Mouse (Mus musculus): ENCODE results near the gene Serpinb6b.

Gene Serpinb6b

GRCm38 (mm10) chr13:32974889-32975460 lies 10.0 kb downstream of the Serpinb6b start:
- DNase-seq (ENCODE audit: low spot score in 2 of 2) = no peak

- DNase-seq (ENCODE audit: low spot score in 2 of 2) = no peak
These were observed 10.7 kb downstream of the Serpinb6b start for GRCm38 (mm10) chr13:32975710-32976109.

DNA sequence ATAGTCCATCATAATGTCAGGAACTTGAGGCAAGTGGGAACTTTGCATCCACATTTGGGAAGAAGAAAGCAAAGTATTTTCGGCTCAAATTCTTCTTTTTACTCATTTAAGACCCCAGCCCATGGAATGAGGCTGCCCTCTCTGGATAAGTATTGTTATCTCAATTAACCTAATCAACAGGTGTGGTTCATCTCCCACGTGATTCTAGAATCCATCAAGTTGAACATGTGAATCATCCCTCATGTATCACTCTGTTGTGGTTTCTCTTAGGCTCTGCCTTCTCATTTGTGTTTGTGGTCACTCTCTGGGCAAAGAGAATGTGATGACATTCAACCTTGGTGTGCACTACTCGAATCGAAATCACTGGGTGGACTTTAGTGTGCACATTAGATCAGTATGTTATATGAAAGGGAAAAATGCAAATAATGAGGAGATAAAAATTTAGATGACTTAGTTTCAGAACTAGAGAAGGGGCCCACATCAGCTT lies 17.6 kb downstream of the Serpinb6b start:
- DNase-seq (ENCODE audit: low spot score in 2 of 2) = no peak

GRCm38 (mm10) chr13:32986256-32986655 lies 21.2 kb downstream of the Serpinb6b start:
- no peak for DNase-seq (ENCODE audit: low spot score in 2 of 2)

GRCm38 (mm10) chr13:32993152-32993893 lies 28.3 kb downstream of the Serpinb6b start:
- peak in 1 of 2 experiments; percentile 8 for DNase-seq (ENCODE audit: low spot score in 2 of 2)

DNA sequence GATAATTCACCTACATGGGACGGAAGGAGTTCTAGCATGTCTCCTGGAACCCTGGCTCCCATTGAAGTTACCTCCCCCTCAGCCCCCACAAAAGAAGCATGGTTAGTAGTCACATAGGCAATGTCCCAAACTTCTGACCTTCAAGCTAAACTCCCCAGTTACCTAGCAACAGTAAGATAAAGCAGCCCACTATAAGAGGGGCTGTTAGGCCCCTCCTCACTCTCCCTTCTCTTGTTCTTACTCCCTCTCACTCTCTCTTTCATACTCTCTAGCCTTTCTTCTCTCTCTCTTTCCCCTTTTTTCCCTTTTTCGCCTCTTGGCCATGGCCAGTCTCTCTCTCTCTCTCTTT lies 28.9 kb downstream of the Serpinb6b start:
- no peak for DNase-seq (ENCODE audit: low spot score in 2 of 2)

DNA sequence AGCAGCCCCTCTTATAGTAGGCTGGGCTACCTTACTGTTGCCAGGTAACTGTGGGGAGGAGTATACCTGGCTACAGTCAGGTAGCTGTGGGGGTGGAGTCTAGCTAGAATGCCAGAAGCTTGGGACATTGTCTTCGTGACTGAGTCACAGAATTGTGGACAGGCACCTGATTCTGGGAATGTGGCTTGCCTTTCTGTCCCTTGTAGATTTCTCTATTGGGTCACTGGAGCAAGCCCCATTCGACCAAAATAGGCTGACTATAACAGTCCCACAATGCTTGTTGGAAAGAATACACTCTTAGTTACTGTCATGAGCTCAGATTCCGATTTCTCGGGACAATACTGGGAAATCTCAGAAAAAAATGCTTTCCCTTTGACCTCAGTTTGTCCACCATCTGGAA lies 30.0 kb downstream of the Serpinb6b start:
- no peak for DNase-seq (ENCODE audit: low spot score in 2 of 2)

- DNase-seq (ENCODE audit: low spot score in 2 of 2) = no peak
These were observed 36.3 kb downstream of the Serpinb6b start for GRCm38 (mm10) chr13:33001341-33001740.

- no peak for DNase-seq (ENCODE audit: low spot score in 2 of 2)
These were observed 37.9 kb downstream of the Serpinb6b start, which contains the start of gene Serpinb9 for GRCm38 (mm10) chr13:33002950-33003349. Serpinb9 (plus strand) TSS chr13:33003250.

- DNase-seq (ENCODE audit: low spot score in 2 of 2) = no peak
These were observed 38.8 kb downstream of the Serpinb6b start for GRCm38 (mm10) chr13:33003523-33004413.

GRCm38 (mm10) chr13:33004414-33005105 lies 39.6 kb downstream of the Serpinb6b start:
- DNase-seq (ENCODE audit: low spot score in 2 of 2) = peak; percentile 65 to 66

DNA sequence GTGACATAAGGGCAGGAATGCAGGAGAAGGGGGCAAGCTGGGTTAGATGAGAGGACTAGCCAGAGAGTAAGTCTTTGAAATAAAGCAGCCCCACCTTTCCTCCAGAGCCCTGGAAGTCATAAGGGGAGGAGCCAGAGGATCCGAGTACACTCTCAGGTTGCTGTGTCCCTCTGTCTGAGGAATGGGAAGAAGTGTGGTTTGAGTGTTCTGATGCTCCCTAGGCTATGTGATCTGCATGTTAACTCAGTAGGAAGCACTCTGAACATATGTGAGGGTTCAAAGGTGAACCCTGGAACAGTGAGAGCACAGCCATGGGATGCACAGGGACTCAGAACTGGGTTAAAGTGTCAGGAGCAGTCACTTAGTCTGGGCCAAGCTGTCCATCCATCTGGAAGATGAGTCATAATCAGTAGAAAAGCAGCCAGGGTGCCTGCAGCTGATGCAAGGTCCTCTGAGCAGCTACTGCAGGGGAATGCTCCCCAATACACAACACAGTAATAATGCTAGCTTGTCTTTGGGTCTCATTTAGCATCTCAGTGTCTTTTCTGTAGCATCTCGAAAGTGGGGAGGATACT lies 40.6 kb downstream of the Serpinb6b start:
- DNase-seq (ENCODE audit: low spot score in 2 of 2) = no peak

- DNase-seq (ENCODE audit: low spot score in 2 of 2) = no peak
These were observed 41.5 kb downstream of the Serpinb6b start for GRCm38 (mm10) chr13:33006555-33006954.

GRCm38 (mm10) chr13:33012395-33012794 lies 47.4 kb downstream of the Serpinb6b start:
- no peak for DNase-seq (ENCODE audit: low spot score in 2 of 2)

DNA sequence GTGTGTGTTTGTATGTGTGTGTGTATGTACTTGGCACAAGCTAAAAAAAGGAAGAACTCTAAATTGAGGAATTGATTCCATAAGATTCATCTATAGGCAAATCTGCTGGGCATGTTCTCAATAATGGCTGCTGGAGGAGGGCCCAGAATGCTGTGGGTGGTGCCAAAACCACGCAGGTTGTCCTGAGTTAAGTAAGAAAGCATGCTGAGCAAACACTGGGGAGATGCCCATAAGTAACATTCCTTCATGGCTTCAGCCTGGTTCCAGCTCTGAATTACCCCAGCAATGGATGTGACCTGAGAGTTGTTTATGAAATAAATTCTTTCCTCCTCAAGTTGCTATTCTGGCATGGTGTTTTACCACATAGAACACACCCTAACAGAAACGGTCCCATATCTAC lies 48.3 kb downstream of the Serpinb6b start:
- no peak for DNase-seq (ENCODE audit: low spot score in 2 of 2)

DNA sequence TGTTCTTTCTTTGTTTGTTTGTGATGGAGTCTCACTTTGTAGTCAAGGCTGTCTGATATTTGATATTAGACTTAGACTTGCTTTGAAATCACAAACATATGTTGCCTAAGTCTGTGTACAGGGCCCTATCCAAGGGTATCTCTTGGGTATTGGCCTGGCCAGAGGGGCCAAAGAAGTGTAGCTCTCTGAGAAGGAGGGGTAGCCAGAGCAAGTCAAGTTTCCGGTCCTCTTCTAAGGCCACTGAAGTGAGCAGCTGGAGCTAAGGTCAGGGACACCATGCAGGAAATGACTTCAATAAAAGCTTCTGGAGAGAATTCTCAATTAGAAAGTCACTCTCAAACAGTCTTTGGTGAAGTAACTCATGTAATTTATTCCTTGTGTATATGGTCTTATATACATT lies 57.4 kb downstream of the Serpinb6b start:
- DNase-seq (ENCODE audit: low spot score in 2 of 2) = no peak

DNA sequence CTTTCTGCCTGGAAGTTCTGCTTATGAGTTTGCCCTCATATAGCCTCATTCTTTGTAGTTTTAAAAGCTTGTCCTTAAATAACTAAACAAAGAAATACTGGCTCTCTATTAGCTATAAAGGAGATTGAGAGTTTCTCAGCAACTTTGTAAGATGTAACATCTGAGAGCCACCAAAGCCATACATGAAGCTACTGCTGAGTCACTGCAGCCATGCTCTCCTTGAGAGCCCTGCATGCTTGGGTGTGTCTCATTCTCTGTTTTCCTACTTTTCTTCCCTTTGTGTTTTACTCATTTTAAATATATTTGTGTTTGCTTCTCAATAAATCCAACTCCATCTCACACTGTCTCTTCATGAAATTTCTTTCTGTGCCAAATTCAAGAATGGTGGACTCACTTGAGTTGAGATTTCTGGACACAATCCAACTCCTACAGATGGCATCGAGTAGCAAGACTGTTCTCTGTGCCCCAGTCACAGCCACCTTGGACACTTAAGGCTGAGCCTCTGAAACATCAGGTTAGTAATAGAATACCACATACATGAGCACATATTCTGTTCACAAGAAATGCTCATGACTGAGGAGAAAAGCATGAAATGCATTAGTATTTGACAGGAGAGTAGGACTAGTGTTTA lies 61.5 kb downstream of the Serpinb6b start:
- DNase-seq (ENCODE audit: low spot score in 2 of 2) = no peak

GRCm38 (mm10) chr13:33027244-33027643 lies 62.2 kb downstream of the Serpinb6b start, which contains the start of gene Serpinb9b:
Serpinb9b (plus strand) TSS chr13:33027416.
- no peak for DNase-seq (ENCODE audit: low spot score in 2 of 2)

- DNase-seq (ENCODE audit: low spot score in 2 of 2) = no peak
These were observed 63.1 kb downstream of the Serpinb6b start for GRCm38 (mm10) chr13:33028146-33028545.

- DNase-seq (ENCODE audit: low spot score in 2 of 2) = no peak
These were observed 63.5 kb downstream of the Serpinb6b start for GRCm38 (mm10) chr13:33028550-33028949.

Data from thymus, postnatal 10 days (tissue).